Mouse (Mus musculus): Measurements from ENCODE around the gene Ankrd55. TPM values are rescaled to one million over a fixed set of nuclear protein-coding genes. Genes with fewer than 3 reads are reported as not detected.
A peak's percentile ranks its signal among the peaks of the same experiment; 100 is the strongest.

The Ankrd55 gene
- polyA plus RNA-seq, 1 experiment from 2014 or later: 4.9 TPM

DNA sequence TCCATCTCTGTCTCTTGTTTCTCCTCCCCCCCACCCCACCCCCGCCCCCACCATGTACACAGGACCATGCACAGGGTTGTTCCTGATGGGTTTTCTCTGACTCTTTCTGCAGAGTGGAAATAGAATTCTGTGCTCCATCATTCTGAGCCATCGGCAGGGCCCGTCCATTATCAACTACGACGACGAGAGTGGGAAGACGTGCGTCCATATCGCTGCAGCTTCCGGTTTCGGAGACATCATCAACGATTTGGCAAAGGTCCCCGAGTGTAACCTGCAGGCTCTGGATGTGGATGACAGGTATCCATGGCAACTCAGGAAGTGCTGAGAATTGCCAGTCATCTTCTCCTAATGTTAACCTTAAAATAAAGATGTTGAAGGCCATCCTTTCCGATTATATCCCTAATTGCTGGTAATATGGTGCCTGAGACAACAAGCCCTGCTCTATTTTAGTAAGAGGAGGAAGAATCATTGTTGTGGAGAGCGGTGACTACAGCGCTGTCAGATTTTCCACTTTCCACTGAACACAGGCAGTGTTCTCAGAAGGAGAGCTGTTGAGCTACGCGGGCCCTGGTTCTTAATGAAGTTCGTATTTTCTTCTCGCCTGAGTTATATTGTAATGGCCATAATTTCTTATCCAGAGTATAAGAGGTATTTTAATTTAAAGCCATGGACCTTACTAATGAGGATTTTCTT lies 67.7 kb downstream of the Ankrd55 start:
- ATAC-seq: no peak
- H3K4me2 ChIP-seq (ENCODE audit: low read length): no peak overlapping the region

DNA sequence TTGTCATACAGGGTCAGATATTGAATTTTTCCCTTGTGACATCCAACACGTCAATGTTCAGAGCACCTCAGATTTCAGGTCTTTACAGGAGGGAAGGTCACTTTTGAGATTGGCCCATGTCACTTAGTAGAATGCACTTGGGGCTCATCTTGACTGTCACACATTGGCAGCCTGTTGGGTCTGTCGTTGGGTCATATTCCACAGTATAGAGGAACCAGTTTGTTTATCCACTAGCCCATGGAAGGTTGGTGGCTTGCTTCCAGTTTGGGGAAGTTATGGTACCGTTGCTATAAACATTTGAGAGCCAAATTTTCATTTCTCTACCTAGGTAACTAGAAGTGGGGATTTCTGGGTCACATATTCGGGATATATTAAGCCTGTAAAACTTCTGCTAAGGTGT lies 73.3 kb downstream of the Ankrd55 start:
- Histone ChIP-seq H3K9ac (replicated peaks; ENCODE audit: low read depth, low read length) (no peak overlapping the region), H3K27ac (ENCODE audit: low read length) (no peak overlapping the region), H3K4me2 (ENCODE audit: low read length) (no peak overlapping the region), H3K27me3 (replicated peaks; ENCODE audit: control insufficient read depth, insufficient read depth, low read length) (no peaks in the 10 kb centered on the region), H3K36me3 (ENCODE audit: control insufficient read depth, insufficient read depth) (no peaks in the 10 kb centered on the region), H3K4me3 (replicated peaks; ENCODE audit: low read length) (no peak overlapping the region), H3K4me1 (replicated peaks; ENCODE audit: control insufficient read depth, insufficient read depth, low read length) (no peaks in the 10 kb centered on the region), H3K9me3 (ENCODE audit: control insufficient read depth, low read length) (no peaks in the 10 kb centered on the region)
- ATAC-seq: no peak
- WGBS: 91% methylated on average over 4 of the region's 4 CpGs

More for the DNA sequence above, 67.7 kb downstream of the Ankrd55 start:
- no peak overlapping the region for H3K4me3 ChIP-seq (replicated peaks; ENCODE audit: low read length)
- H3K27me3 ChIP-seq (replicated peaks; ENCODE audit: control insufficient read depth, insufficient read depth, low read length): no peaks in the 10 kb centered on the region
- no peak overlapping the region for H3K9ac ChIP-seq (replicated peaks; ENCODE audit: low read depth, low read length)
- H3K4me1 ChIP-seq (replicated peaks; ENCODE audit: control insufficient read depth, insufficient read depth, low read length): peaks cover 9% of the 10 kb centered on the region
- no peaks in the 10 kb centered on the region for H3K36me3 ChIP-seq (ENCODE audit: control insufficient read depth, insufficient read depth)
- 74% methylated on average over 20 of the region's 20 CpGs for WGBS
- H3K27ac ChIP-seq (ENCODE audit: low read length): no peak overlapping the region
- no peaks in the 10 kb centered on the region for H3K9me3 ChIP-seq (ENCODE audit: control insufficient read depth, low read length)

DNA sequence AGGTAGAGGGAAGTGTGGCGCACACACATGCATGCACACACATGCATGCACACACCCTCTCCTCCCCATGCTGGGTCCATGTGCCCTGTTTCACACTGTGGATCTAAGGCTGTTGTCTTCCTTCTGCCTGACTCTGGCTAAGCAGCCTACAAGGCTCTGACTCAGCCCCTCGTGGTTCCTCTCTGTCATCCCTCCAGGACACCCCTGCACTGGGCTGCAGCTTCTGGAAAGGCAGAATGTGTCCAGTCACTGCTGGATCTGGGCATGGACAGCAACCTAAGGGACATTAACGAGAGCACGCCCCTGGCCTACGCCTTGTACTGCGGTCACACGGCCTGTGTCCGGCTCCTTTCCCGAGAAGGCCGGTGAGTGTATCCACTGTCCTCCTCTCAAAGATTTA lies 75.0 kb downstream of the Ankrd55 start:
- Histone ChIP-seq H3K27ac (ENCODE audit: low read length) (no peak overlapping the region), H3K4me2 (ENCODE audit: low read length) (no peak overlapping the region), H3K9me3 (ENCODE audit: control insufficient read depth, low read length) (no peaks in the 10 kb centered on the region), H3K4me3 (replicated peaks; ENCODE audit: low read length) (no peak overlapping the region), H3K36me3 (ENCODE audit: control insufficient read depth, insufficient read depth) (no peaks in the 10 kb centered on the region), H3K27me3 (replicated peaks; ENCODE audit: control insufficient read depth, insufficient read depth, low read length) (no peaks in the 10 kb centered on the region), H3K4me1 (replicated peaks; ENCODE audit: control insufficient read depth, insufficient read depth, low read length) (no peaks in the 10 kb centered on the region), H3K9ac (replicated peaks; ENCODE audit: low read depth, low read length) (no peak overlapping the region)
- 90% methylated on average over 10 of the region's 10 CpGs for WGBS
- no peak for ATAC-seq

DNA sequence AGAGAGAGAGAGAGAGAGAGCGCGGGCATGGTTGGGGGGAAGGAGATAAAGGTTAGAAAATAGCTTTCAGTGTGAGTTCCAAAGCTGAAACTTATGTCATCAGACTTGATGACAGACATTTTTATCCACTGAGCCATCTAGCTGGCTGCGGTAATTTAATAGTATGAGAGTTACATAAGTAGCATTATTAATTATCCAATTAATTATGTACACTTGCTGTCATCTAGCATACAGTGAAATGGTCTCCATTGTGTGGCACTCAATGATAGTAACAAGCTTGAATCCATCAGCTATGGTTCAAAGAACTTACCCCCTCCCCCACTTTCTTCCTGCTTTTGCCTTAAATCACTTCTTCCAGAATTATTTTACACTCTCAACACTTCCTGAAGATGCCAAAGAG lies 75.5 kb downstream of the Ankrd55 start:
- Histone ChIP-seq H3K27ac (ENCODE audit: low read length) (no peak overlapping the region), H3K4me2 (ENCODE audit: low read length) (no peak overlapping the region), H3K9ac (replicated peaks; ENCODE audit: low read depth, low read length) (no peak overlapping the region), H3K4me3 (replicated peaks; ENCODE audit: low read length) (no peak overlapping the region), H3K9me3 (ENCODE audit: control insufficient read depth, low read length) (no peaks in the 10 kb centered on the region), H3K4me1 (replicated peaks; ENCODE audit: control insufficient read depth, insufficient read depth, low read length) (no peaks in the 10 kb centered on the region), H3K27me3 (replicated peaks; ENCODE audit: control insufficient read depth, insufficient read depth, low read length) (no peaks in the 10 kb centered on the region), H3K36me3 (ENCODE audit: control insufficient read depth, insufficient read depth) (no peaks in the 10 kb centered on the region)
- no peak for ATAC-seq
- 81% methylated on average over 3 of the region's 3 CpGs for WGBS

DNA sequence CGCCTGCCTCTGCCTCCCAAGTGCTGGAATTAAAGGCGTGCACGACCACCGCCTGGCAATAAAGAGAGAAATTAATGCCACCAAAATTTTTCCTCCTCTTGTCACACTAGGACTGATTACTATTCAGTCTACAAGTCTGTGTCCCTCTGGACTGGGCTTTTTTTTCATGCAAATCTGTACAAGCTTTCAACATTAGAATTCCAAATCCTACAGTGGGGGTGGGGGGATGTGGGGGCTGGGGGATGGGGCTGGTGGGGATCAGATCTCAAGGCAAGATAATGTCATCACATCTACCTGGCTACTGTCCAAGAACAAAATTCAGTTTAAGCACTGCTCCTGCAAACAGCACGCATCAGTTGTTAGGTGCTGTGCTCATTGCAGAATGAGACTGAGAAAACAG lies 76.4 kb downstream of the Ankrd55 start:
- H3K9me3 ChIP-seq (ENCODE audit: control insufficient read depth, low read length): no peaks in the 10 kb centered on the region
- ATAC-seq: peak; percentile 28; the same call in 1 of the 2 replicates
- 61% methylated on average over 5 of the region's 5 CpGs for WGBS

DNA sequence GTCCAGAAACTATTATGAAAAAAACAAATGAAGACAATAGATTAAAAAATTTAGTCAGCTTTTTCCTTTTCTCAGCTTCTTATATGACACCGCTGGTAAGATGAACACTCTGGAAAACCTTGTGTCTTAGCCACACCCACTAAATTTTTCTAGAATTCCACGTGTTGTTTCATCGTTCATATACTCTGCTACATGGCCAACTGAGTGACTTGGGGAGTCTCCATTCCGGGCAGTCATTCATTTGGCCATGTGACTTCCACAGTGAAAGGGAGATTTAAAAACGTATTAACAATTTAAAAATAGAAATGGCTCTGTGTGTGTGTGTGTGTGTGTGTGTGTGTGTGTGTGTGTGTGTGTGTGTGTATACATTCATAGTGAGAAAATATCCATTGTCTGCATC lies 77.1 kb downstream of the Ankrd55 start:
- 79% methylated on average over 5 of the region's 5 CpGs for WGBS
- no peaks in the 10 kb centered on the region for H3K4me1 ChIP-seq (replicated peaks; ENCODE audit: control insufficient read depth, insufficient read depth, low read length)
- H3K27ac ChIP-seq (ENCODE audit: low read length): no peak overlapping the region
- ATAC-seq: no peak
- H3K36me3 ChIP-seq (ENCODE audit: control insufficient read depth, insufficient read depth): no peaks in the 10 kb centered on the region
- H3K9me3 ChIP-seq (ENCODE audit: control insufficient read depth, low read length): no peaks in the 10 kb centered on the region
- H3K4me3 ChIP-seq (replicated peaks; ENCODE audit: low read length): no peak overlapping the region
- no peak overlapping the region for H3K9ac ChIP-seq (replicated peaks; ENCODE audit: low read depth, low read length)
- no peaks in the 10 kb centered on the region for H3K27me3 ChIP-seq (replicated peaks; ENCODE audit: control insufficient read depth, insufficient read depth, low read length)
- no peak overlapping the region for H3K4me2 ChIP-seq (ENCODE audit: low read length)

More for the DNA sequence above, 76.4 kb downstream of the Ankrd55 start:
- Histone ChIP-seq H3K27ac (ENCODE audit: low read length) (no peak overlapping the region), H3K4me1 (replicated peaks; ENCODE audit: control insufficient read depth, insufficient read depth, low read length) (no peaks in the 10 kb centered on the region), H3K9ac (replicated peaks; ENCODE audit: low read depth, low read length) (no peak overlapping the region), H3K36me3 (ENCODE audit: control insufficient read depth, insufficient read depth) (no peaks in the 10 kb centered on the region), H3K4me3 (replicated peaks; ENCODE audit: low read length) (no peak overlapping the region), H3K4me2 (ENCODE audit: low read length) (no peak overlapping the region), H3K27me3 (replicated peaks; ENCODE audit: control insufficient read depth, insufficient read depth, low read length) (no peaks in the 10 kb centered on the region)

DNA sequence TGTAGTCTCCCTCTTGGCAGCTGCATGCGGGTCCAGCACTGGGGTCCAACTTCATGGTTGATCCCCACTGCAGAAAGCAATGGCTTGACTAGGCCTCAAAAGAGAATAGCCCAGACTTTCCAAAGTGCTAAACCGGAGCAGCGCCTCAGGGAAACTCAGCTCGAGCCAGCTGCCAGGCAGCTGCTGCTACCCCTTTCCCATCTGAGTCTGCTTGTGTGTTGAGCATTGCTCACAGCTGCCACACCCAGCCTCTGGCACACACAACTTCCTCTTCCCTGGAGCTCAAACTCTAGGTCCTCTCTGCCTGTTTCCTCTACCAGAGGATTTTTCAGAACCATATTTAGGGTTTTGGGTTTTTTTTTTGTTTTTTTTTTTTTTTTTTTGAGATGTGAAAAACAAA lies 77.5 kb downstream of the Ankrd55 start:
- no peak overlapping the region for H3K27ac ChIP-seq (ENCODE audit: low read length)
- no peak overlapping the region for H3K9ac ChIP-seq (replicated peaks; ENCODE audit: low read depth, low read length)
- H3K9me3 ChIP-seq (ENCODE audit: control insufficient read depth, low read length): no peaks in the 10 kb centered on the region
- no peaks in the 10 kb centered on the region for H3K36me3 ChIP-seq (ENCODE audit: control insufficient read depth, insufficient read depth)
- no peaks in the 10 kb centered on the region for H3K4me1 ChIP-seq (replicated peaks; ENCODE audit: control insufficient read depth, insufficient read depth, low read length)
- H3K27me3 ChIP-seq (replicated peaks; ENCODE audit: control insufficient read depth, insufficient read depth, low read length): no peaks in the 10 kb centered on the region
- WGBS: 57% methylated on average over 4 of the region's 4 CpGs
- H3K4me3 ChIP-seq (replicated peaks; ENCODE audit: low read length): no peak overlapping the region
- ATAC-seq: no peak
- no peak overlapping the region for H3K4me2 ChIP-seq (ENCODE audit: low read length)

DNA sequence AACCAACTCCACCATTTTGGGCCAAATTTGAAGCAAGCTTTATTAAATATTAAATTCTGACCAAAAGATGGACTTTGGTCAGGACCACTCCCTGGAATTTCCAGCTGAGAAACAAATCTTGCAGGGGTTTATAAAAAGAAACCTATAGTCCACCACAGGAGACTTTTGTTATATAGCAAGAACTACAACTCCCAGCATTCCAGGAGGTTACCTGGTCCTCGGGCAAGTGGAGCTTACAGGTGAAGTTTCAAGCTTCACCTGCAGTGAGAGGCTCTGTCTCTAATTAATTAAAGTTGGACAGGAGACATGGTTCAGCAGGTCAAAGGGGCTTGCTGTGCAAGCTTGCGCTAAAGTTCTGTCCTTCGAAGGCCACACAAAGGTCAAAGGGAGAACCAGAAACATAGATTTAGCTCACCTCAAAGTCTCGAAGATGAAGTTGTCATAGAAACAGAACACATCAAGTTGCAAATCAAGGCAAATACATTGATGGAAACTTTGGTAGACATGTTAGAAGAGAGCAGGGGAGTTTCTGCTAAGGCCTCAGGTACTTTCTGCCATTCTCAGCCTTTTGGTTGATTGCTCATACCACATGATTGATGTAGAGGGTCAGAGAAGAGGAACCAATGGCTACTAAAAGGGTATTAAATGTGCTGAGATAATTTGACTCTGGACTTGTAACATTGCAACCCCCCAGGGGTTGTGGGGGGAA lies 78.2 kb downstream of the Ankrd55 start:
- H3K36me3 ChIP-seq (ENCODE audit: control insufficient read depth, insufficient read depth): no peaks in the 10 kb centered on the region
- no peaks in the 10 kb centered on the region for H3K9me3 ChIP-seq (ENCODE audit: control insufficient read depth, low read length)
- H3K4me3 ChIP-seq (replicated peaks; ENCODE audit: low read length): no peak overlapping the region
- ATAC-seq: no peak
- WGBS: 89% methylated on average over 4 of the region's 4 CpGs
- H3K27me3 ChIP-seq (replicated peaks; ENCODE audit: control insufficient read depth, insufficient read depth, low read length): no peaks in the 10 kb centered on the region
- H3K27ac ChIP-seq (ENCODE audit: low read length): no peak overlapping the region
- no peaks in the 10 kb centered on the region for H3K4me1 ChIP-seq (replicated peaks; ENCODE audit: control insufficient read depth, insufficient read depth, low read length)
- H3K4me2 ChIP-seq (ENCODE audit: low read length): no peak overlapping the region
- no peak overlapping the region for H3K9ac ChIP-seq (replicated peaks; ENCODE audit: low read depth, low read length)

DNA sequence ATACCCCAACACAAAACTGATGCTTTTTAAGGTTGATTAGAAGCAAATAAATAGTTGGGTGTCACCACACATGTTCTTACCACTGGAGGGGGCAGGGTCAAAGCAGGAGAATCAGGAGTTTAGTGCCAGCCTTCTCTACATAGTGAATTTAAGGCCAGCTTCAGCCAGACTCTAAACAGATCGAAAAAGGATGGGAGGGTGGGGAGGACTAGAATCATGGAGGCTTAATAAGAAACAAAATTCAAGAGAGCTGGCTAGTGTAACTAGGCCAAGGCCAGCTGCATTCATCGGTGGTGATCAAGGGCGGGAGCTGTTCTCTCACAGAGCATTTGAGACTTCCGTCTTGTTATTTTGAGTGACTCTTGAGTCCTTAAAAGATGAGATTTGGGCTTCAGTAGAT lies 83.5 kb downstream of the Ankrd55 start:
- Histone ChIP-seq H3K9me3 (ENCODE audit: control insufficient read depth, low read length) (no peaks in the 10 kb centered on the region), H3K27ac (ENCODE audit: low read length) (no peak overlapping the region), H3K36me3 (ENCODE audit: control insufficient read depth, insufficient read depth) (no peaks in the 10 kb centered on the region), H3K9ac (replicated peaks; ENCODE audit: low read depth, low read length) (no peak overlapping the region), H3K4me2 (ENCODE audit: low read length) (no peak overlapping the region), H3K27me3 (replicated peaks; ENCODE audit: control insufficient read depth, insufficient read depth, low read length) (no peaks in the 10 kb centered on the region), H3K4me3 (replicated peaks; ENCODE audit: low read length) (no peak overlapping the region), H3K4me1 (replicated peaks; ENCODE audit: control insufficient read depth, insufficient read depth, low read length) (peaks cover 4% of the 10 kb centered on the region; the same call in 1 of the 2 replicates)
- ATAC-seq: no peak
- 94% methylated on average over 4 of the region's 4 CpGs for WGBS

Data from forebrain, embryonic 16.5 days (tissue).